Mouse (Mus musculus) erythroid progenitor cell, adult 5-6 weeks (primary cell): Measurements from ENCODE around the gene Slc34a1. TPM values are rescaled to one million over a fixed set of nuclear protein-coding genes. Genes with fewer than 3 reads are reported as not detected.
"Not testable (repeated sequence)": the region's sequence is repeated elsewhere in the genome, so short reads cannot be mapped to it uniquely, and the experiment has no call there.

ENCODE experiments used
- ATAC-seq: replicated peaks from 2 replicates; pipeline ENCODE4 v1.8.0; 2016; ENCODE audit warnings: moderate number of reproducible peaks, mild to moderate bottlenecking, moderate TSS enrichment, inconsistent platforms; ENCODE audit not compliant: poor library complexity, low FRiP score, severe bottlenecking
- total RNA-seq, 2 experiments: library from RNA; stranded (forward) in 1 of 2; stranded (reverse) in 1 of 2; fragments of 150-400 nt in 1 of 2; fragments of 186-747, 209-891 nt in 1 of 2; gene quantifications; 2 replicates each; pipeline versions ENCODE4 v1.2.3 to v1.2.4; 2015 to 2017; ENCODE audit warnings: low replicate concordance in 2 of 2

Gene Slc34a1
- total RNA-seq, 2 experiments from 2014 or later, result not detected

- ATAC-seq, result no peak
These were observed 34.1 kb downstream of the Slc34a1 start for GRCm38 (mm10) chr13:55431889-55432685.

GRCm38 (mm10) chr13:55437111-55437629, 39.2 kb downstream of the Slc34a1 start:
- not testable (repeated sequence) for ATAC-seq

- ATAC-seq, result no peak
These were observed 45.9 kb downstream of the Slc34a1 start for GRCm38 (mm10) chr13:55443799-55444285.

GRCm38 (mm10) chr13:55444286-55444936, 46.4 kb downstream of the Slc34a1 start:
- peak; percentile 12 for ATAC-seq

- peak; percentile 84 for ATAC-seq
These were observed 46.9 kb downstream of the Slc34a1 start, which contains the start of gene Grk6 for GRCm38 (mm10) chr13:55444937-55445315. TSS of gene Grk6 (plus strand) at chr13:55445072.

- ATAC-seq, result no peak
These were observed 47.5 kb downstream of the Slc34a1 start for GRCm38 (mm10) chr13:55445361-55446091.

- ATAC-seq, result peak; percentile 67
These were observed 48.6 kb downstream of the Slc34a1 start for GRCm38 (mm10) chr13:55446483-55447105.

- no peak for ATAC-seq
These were observed 49.6 kb downstream of the Slc34a1 start for GRCm38 (mm10) chr13:55447543-55447943.

GRCm38 (mm10) chr13:55448131-55448530, 50.1 kb downstream of the Slc34a1 start:
- ATAC-seq, result no peak

- ATAC-seq, result no peak
These were observed 51.2 kb downstream of the Slc34a1 start for GRCm38 (mm10) chr13:55449205-55449604.

- no peak for ATAC-seq
These were observed 51.9 kb downstream of the Slc34a1 start for GRCm38 (mm10) chr13:55449679-55450441.

- no peak for ATAC-seq
These were observed 52.6 kb downstream of the Slc34a1 start for GRCm38 (mm10) chr13:55450511-55450980.

GRCm38 (mm10) chr13:55451296-55451695, 53.3 kb downstream of the Slc34a1 start:
- no peak for ATAC-seq

- no peak for ATAC-seq
These were observed 54.0 kb downstream of the Slc34a1 start for GRCm38 (mm10) chr13:55451785-55452549.

GRCm38 (mm10) chr13:55462965-55463364, 65.0 kb downstream of the Slc34a1 start:
- no peak for ATAC-seq

GRCm38 (mm10) chr13:55463399-55464026, 65.5 kb downstream of the Slc34a1 start:
- no peak for ATAC-seq

GRCm38 (mm10) chr13:55464027-55464884, 66.3 kb downstream of the Slc34a1 start, which contains the start of gene Prr7:
TSS of gene Prr7 (plus strand) at chr13:55464267.
- no peak for ATAC-seq
